Mouse (Mus musculus): Measurements from ENCODE around the gene Wdr81. TPM values are rescaled to one million over a fixed set of nuclear protein-coding genes. Genes with fewer than 3 reads are reported as not detected.

The Wdr81 gene
- polyA plus RNA-seq, 1 experiment from 2014 or later, result 3.6 TPM

DNA sequence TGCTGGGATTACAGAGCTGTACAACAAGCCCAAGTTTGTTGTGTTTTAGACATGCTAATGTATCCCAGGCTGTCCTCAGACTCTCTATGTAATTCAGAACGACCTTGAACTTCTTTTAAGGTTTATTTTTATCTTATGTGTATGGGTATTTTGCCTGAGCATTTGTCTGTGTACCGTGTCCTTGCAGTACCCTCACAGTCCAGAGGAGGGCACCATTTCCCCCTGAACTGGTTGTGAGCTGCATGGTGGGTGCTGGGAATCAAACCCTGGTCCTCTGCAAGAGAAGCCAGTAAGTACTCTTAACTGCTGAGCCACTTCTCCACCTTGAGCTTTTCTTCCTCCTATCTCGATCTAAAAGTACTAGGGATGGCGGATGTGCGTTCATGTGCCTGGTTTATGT, 20.4 kb downstream of the Wdr81 start:
- Histone ChIP-seq H3K4me2 (no peak overlapping the region), H3K9me3 (replicated peaks; ENCODE audit: control insufficient read depth, low read length) (peaks cover 4% of the 10 kb centered on the region; the same call in 1 of the 2 replicates), H3K9ac (ENCODE audit: low read depth, low read length) (no peak overlapping the region), H3K27me3 (ENCODE audit: control insufficient read depth, insufficient read depth, low read length) (no peaks in the 10 kb centered on the region), H3K4me1 (ENCODE audit: control insufficient read depth, insufficient read depth, low read length) (peaks cover 4% of the 10 kb centered on the region; the same call in 1 of the 2 replicates), H3K4me3 (ENCODE audit: low read depth, low read length) (no peak overlapping the region), H3K27ac (ENCODE audit: low read depth, low read length) (no peak overlapping the region), H3K36me3 (ENCODE audit: control insufficient read depth, insufficient read depth, low read length) (no peaks in the 10 kb centered on the region)
- no peak for ATAC-seq (replicated peaks; ENCODE audit: insufficient number of reproducible peaks, low FRiP score, low TSS enrichment)
- 84% methylated on average over 5 of the region's 5 CpGs for WGBS (ENCODE audit: insufficient replicate concordance)

GRCm38 (mm10) chr11:75431307-75431706, 23.2 kb downstream of the Wdr81 start:
- Histone ChIP-seq H3K9me3 (replicated peaks; ENCODE audit: control insufficient read depth, low read length) (peaks cover 4% of the 10 kb centered on the region; the same call in 1 of the 2 replicates), H3K36me3 (ENCODE audit: control insufficient read depth, insufficient read depth, low read length) (no peaks in the 10 kb centered on the region), H3K4me3 (ENCODE audit: low read depth, low read length) (no peak overlapping the region), H3K9ac (ENCODE audit: low read depth, low read length) (no peak overlapping the region), H3K4me2 (no peak overlapping the region), H3K27me3 (ENCODE audit: control insufficient read depth, insufficient read depth, low read length) (no peaks in the 10 kb centered on the region), H3K27ac (ENCODE audit: low read depth, low read length) (no peak overlapping the region), H3K4me1 (ENCODE audit: control insufficient read depth, insufficient read depth, low read length) (no peaks in the 10 kb centered on the region)
- WGBS (ENCODE audit: insufficient replicate concordance), result 79% methylated on average over 11 of the region's 11 CpGs
- ATAC-seq (replicated peaks; ENCODE audit: insufficient number of reproducible peaks, low FRiP score, low TSS enrichment), result no peak

- Histone ChIP-seq H3K36me3 (ENCODE audit: control insufficient read depth, insufficient read depth, low read length) (no peaks in the 10 kb centered on the region), H3K9ac (ENCODE audit: low read depth, low read length) (no peak overlapping the region), H3K4me3 (ENCODE audit: low read depth, low read length) (no peak overlapping the region), H3K9me3 (replicated peaks; ENCODE audit: control insufficient read depth, low read length) (peaks cover 2% of the 10 kb centered on the region; the same call in 1 of the 2 replicates), H3K4me1 (ENCODE audit: control insufficient read depth, insufficient read depth, low read length) (no peaks in the 10 kb centered on the region), H3K27ac (ENCODE audit: low read depth, low read length) (no peak overlapping the region), H3K27me3 (ENCODE audit: control insufficient read depth, insufficient read depth, low read length) (no peaks in the 10 kb centered on the region), H3K4me2 (no peak overlapping the region)
- 73% methylated on average over 9 of the region's 9 CpGs for WGBS (ENCODE audit: insufficient replicate concordance)
- ATAC-seq (replicated peaks; ENCODE audit: insufficient number of reproducible peaks, low FRiP score, low TSS enrichment), result no peak
These were observed 25.4 kb downstream of the Wdr81 start for GRCm38 (mm10) chr11:75429019-75429705.

GRCm38 (mm10) chr11:75424459-75424858, 30.1 kb downstream of the Wdr81 start:
- H3K4me3 ChIP-seq (ENCODE audit: low read depth, low read length), result no peak overlapping the region
- H3K9ac ChIP-seq (ENCODE audit: low read depth, low read length), result no peak overlapping the region
- no peaks in the 10 kb centered on the region for H3K36me3 ChIP-seq (ENCODE audit: control insufficient read depth, insufficient read depth, low read length)
- no peaks in the 10 kb centered on the region for H3K9me3 ChIP-seq (replicated peaks; ENCODE audit: control insufficient read depth, low read length)
- no peak overlapping the region for H3K4me2 ChIP-seq
- no peaks in the 10 kb centered on the region for H3K27me3 ChIP-seq (ENCODE audit: control insufficient read depth, insufficient read depth, low read length)
- H3K27ac ChIP-seq (ENCODE audit: low read depth, low read length), result no peak overlapping the region
- ATAC-seq (replicated peaks; ENCODE audit: insufficient number of reproducible peaks, low FRiP score, low TSS enrichment), result no peak
- peaks cover 7% of the 10 kb centered on the region; the same call in 1 of the 2 replicates for H3K4me1 ChIP-seq (ENCODE audit: control insufficient read depth, insufficient read depth, low read length)
- 84% methylated on average over 3 of the region's 3 CpGs for WGBS (ENCODE audit: insufficient replicate concordance)

DNA sequence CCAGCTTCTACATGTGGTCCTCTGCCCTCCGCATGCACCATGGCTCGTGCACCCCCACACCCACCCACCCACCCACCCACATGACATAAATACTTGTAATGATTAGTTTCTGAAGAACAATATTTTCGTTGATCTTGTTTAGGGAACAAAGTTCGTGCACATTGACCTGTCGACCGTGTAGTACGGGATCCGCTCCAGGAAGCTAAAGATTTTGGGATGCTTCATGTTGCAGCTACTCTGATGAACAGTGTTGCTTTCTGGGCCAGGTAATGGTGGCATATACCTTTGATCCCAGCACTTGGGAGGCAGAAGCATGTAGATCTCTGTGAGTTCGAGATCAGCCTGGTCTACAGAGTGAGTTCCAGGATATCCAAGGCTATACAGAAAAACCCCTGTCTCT, 30.5 kb downstream of the Wdr81 start:
- 85% methylated on average over 9 of the region's 9 CpGs for WGBS (ENCODE audit: insufficient replicate concordance)
- H3K4me2 ChIP-seq, result no peak overlapping the region
- no peaks in the 10 kb centered on the region for H3K9me3 ChIP-seq (replicated peaks; ENCODE audit: control insufficient read depth, low read length)

DNA sequence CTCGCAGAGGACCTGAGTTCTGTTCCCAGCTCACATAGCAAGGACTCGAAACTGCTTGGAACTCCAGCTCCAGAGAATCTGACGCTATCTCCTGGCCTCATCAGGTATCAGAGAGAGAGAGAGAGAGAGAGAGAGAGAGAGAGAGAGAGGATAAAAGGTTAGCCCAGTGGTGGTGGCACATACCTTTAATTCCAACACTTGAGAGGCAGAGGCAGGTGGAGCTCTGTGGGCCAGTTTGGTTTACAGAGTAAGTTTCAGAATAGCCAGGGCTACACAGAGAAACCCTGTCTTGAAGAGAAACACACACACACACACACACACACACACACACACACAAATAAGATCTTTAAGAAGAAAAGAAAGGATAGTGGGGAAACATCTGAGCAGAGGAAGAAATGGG, 31.4 kb downstream of the Wdr81 start:
- WGBS (ENCODE audit: insufficient replicate concordance), result 87% methylated on average over 3 of the region's 3 CpGs
- Histone ChIP-seq H3K4me3 (ENCODE audit: low read depth, low read length) (no peak overlapping the region), H3K36me3 (ENCODE audit: control insufficient read depth, insufficient read depth, low read length) (no peaks in the 10 kb centered on the region), H3K27ac (ENCODE audit: low read depth, low read length) (no peak overlapping the region), H3K9me3 (replicated peaks; ENCODE audit: control insufficient read depth, low read length) (no peaks in the 10 kb centered on the region), H3K9ac (ENCODE audit: low read depth, low read length) (no peak overlapping the region), H3K27me3 (ENCODE audit: control insufficient read depth, insufficient read depth, low read length) (no peaks in the 10 kb centered on the region), H3K4me1 (ENCODE audit: control insufficient read depth, insufficient read depth, low read length) (peaks cover 7% of the 10 kb centered on the region; the same call in 1 of the 2 replicates), H3K4me2 (no peak overlapping the region)
- no peak for ATAC-seq (replicated peaks; ENCODE audit: insufficient number of reproducible peaks, low FRiP score, low TSS enrichment)

More for the DNA sequence above, 30.5 kb downstream of the Wdr81 start:
- Histone ChIP-seq H3K27ac (ENCODE audit: low read depth, low read length) (no peak overlapping the region), H3K4me1 (ENCODE audit: control insufficient read depth, insufficient read depth, low read length) (peaks cover 7% of the 10 kb centered on the region; the same call in 1 of the 2 replicates), H3K27me3 (ENCODE audit: control insufficient read depth, insufficient read depth, low read length) (no peaks in the 10 kb centered on the region), H3K36me3 (ENCODE audit: control insufficient read depth, insufficient read depth, low read length) (no peaks in the 10 kb centered on the region), H3K4me3 (ENCODE audit: low read depth, low read length) (no peak overlapping the region), H3K9ac (ENCODE audit: low read depth, low read length) (no peak overlapping the region)
- no peak for ATAC-seq (replicated peaks; ENCODE audit: insufficient number of reproducible peaks, low FRiP score, low TSS enrichment)

DNA sequence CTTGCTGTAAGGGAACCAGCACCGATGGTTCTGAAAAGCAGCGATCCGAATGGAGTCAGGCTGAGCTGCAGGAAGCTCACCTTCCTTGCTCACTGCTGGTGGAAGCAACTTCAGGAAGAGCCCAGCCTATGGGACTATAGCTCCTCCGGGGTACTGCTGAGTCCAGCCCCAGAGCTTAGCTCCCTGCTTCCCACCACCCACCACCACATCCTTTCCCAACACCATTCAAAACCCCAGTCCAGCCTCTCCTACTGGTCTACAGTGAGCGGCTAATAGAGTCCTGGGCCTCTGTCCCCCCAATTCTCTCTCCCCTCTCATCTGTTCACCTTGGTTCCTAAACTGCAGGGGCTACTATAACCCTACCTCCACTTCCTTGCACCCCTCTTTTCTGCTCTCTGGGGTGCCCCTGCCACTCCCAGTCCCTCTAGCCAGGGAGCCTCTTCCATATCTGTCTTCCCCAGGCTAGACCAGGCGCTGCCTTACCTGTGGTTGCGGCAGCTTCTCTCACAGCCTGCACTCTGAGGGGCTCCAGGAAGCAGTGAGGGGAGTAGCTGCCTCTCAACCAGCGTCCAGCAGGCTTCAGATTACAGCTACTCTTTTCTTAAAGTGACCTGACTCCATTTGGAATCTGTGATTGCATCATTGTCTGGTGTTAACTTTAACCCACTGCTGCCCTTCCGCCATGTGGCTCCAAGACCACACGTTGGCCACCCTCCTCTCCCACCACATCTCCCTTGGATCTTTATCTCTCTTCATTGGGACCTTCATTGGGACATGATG, 32.3 kb downstream of the Wdr81 start, which contains the start of gene Serpinf1:
Gene Serpinf1 (minus strand): TSS at position 689 of the 780 bp plus-strand sequence.
- H3K27me3 ChIP-seq (ENCODE audit: control insufficient read depth, insufficient read depth, low read length), result no peaks in the 10 kb centered on the region
- no peak for ATAC-seq (replicated peaks; ENCODE audit: insufficient number of reproducible peaks, low FRiP score, low TSS enrichment)
- peak within 1 kb of the TSS; percentile 41; the same call in 1 of the 2 replicates for H3K27ac ChIP-seq (ENCODE audit: low read depth, low read length)
- H3K4me2 ChIP-seq, result peak within 1 kb of the TSS; percentile 42
- H3K36me3 ChIP-seq (ENCODE audit: control insufficient read depth, insufficient read depth, low read length), result no peaks in the 10 kb centered on the region
- peak within 1 kb of the TSS; percentile 16 for H3K4me3 ChIP-seq (ENCODE audit: low read depth, low read length)
- H3K4me1 ChIP-seq (ENCODE audit: control insufficient read depth, insufficient read depth, low read length), result peaks cover 7% of the 10 kb centered on the region; the same call in 1 of the 2 replicates
- H3K9me3 ChIP-seq (replicated peaks; ENCODE audit: control insufficient read depth, low read length), result no peaks in the 10 kb centered on the region
- WGBS (ENCODE audit: insufficient replicate concordance), result 33% methylated on average over 10 of the region's 10 CpGs
- peak within 1 kb of the TSS; percentile 1; the same call in 1 of the 2 replicates for H3K9ac ChIP-seq (ENCODE audit: low read depth, low read length)

DNA sequence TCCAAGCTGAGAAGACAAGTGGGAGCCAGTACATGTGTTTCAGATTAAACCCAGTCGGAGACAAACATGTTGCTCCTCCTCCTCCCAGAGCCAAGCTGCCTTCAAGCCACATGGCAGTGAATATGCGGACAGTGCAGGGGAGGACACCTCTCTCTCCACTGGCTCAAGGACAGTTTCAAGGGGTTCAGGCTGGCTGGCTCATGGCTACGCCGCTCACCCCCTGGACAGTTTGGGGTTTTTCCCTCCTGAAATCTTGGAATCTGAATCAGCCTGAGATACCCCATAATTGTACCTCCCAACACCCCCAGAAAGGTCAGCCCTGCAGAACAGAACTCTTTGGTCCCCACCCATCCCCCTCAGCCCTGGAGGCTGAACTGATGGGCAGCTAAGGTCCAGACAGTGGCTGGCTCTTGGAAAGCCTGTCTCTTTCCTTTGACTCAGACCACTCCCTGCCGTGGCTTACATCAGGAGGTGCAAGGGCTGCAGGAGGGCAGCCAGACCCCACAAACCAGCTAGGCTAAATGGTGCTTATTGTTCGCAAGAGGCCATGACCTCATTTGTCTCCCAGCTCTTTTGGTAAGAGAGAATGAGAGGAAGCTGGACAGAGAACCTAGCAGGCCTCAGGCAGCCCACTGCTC, 33.0 kb downstream of the Wdr81 start:
- Histone ChIP-seq H3K4me2 (peak overlapping the region; percentile 42), H3K36me3 (ENCODE audit: control insufficient read depth, insufficient read depth, low read length) (no peaks in the 10 kb centered on the region), H3K27me3 (ENCODE audit: control insufficient read depth, insufficient read depth, low read length) (no peaks in the 10 kb centered on the region), H3K4me3 (ENCODE audit: low read depth, low read length) (peak overlapping the region; percentile 16), H3K27ac (ENCODE audit: low read depth, low read length) (peak overlapping the region; percentile 41; the same call in 1 of the 2 replicates), H3K4me1 (ENCODE audit: control insufficient read depth, insufficient read depth, low read length) (peaks cover 7% of the 10 kb centered on the region; the same call in 1 of the 2 replicates), H3K9ac (ENCODE audit: low read depth, low read length) (peak overlapping the region; percentile 1), H3K9me3 (replicated peaks; ENCODE audit: control insufficient read depth, low read length) (no peaks in the 10 kb centered on the region)
- 51% methylated on average over 6 of the region's 6 CpGs for WGBS (ENCODE audit: insufficient replicate concordance)
- ATAC-seq (replicated peaks; ENCODE audit: insufficient number of reproducible peaks, low FRiP score, low TSS enrichment), result no peak; the same call in 1 of the 2 replicates
